Mouse (Mus musculus) urinary bladder, postnatal 14 days (tissue): Measurements from ENCODE around the gene Dach2.
"Not testable (repeated sequence)": the region's sequence is repeated elsewhere in the genome, so short reads cannot be mapped to it uniquely, and the experiment has no call there.

Experiments
- DNase-seq: peaks from one replicate; pipeline ENCODE4 v3.0.0; 2021; ENCODE audit warnings: low spot score

The Dach2 gene

DNA sequence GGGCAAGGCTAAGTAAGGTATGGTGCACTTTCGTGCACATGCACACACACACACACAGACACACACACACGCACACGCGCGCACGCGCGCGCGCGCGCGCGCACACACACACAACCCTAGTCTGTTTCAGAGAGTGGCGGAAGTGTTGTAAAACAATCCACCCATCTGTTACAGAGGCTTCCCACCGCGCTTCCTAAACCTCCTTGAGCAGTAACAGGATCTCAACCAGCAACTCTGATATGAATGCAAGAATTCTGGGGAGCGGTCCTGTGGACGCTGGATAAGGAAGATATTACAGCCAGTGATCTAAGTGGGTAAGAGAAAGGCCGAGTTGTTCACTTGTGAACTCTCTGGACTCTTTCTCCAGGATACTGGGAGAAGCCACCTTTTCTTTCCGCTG lies at the start of gene Dach2:
Gene Dach2, plus strand, starts transcription at position 107 of the 400 bp plus-strand sequence.
- peak; percentile 2 for DNase-seq

DNA sequence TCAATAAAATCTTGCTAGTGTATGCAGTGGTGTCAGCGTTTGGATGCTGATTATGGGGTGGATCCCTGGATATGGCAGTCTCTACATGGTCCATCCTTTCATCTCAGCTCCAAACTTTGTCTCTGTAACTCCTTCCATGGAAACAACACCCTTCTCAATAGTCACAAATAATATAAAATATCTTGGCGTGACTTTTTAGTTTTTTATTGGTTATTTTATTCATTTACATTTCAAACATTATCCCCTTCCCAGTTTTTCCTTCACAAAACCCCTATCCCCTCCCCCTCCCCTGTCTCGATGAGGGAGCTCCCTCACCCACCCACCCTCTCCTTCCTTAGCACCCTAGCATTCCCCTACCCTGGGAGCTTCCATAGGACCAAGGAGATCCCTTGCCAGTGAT lies 44.9 kb upstream of the Dach2 start:
- not testable (repeated sequence) for DNase-seq

DNA sequence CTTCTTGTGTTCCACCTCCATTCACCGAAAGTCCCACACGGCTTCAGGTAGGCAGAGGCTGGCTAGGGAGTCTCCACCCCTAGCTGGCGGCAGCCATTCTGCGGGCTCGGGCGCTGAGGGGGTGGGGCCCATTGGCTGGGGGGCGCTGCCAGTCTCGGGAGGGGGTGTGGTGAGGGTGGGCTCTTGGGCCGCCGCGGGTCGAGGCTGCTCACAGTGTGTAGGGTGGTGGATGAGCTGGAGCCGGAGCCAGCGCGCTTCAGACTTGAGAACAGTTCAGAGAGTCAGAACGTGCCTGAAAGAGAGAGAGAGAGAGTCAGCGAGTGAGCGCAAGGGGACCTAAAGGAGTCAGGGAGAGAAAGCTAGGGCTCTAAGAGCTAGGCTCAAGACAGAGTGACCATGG lies 721 bp downstream of the Dach2 start:
- DNase-seq, result peak; percentile 69

DNA sequence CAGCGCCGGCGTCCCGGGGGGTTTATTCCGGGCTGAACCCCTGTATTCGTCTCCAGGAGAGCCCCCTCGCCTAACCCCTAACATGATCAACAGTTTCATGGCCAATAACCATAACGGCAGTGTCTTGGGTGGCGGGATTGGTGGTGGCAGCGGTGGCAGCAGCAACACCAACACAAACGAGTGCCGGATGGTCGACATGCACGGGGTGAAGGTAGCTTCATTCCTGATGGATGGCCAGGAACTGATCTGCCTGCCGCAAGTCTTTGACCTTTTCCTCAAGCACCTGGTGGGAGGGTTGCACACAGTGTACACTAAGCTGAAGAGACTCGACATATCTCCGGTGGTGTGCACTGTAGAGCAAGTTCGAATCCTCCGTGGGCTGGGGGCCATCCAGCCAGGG lies 1.2 kb downstream of the Dach2 start:
- DNase-seq, result peak; percentile 2

DNA sequence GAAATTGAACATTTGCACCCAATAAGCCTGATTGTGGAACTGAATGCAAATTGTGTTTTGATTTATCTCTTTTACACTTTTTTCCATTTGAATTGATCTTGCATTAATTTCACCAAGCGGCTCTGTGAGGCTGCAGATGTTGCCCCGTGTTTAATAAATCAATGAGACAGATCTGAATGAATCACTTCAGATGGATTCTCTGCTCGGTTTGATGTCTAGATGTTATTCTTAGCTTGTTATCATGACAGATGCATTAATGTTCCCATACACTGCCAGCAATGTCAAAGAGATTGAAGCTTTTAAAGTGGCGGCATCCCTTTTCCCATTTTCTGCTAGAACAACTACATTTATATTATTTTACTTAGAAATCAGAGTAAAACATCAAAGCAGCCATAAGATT lies 7.0 kb downstream of the Dach2 start:
- DNase-seq, result no peak

DNA sequence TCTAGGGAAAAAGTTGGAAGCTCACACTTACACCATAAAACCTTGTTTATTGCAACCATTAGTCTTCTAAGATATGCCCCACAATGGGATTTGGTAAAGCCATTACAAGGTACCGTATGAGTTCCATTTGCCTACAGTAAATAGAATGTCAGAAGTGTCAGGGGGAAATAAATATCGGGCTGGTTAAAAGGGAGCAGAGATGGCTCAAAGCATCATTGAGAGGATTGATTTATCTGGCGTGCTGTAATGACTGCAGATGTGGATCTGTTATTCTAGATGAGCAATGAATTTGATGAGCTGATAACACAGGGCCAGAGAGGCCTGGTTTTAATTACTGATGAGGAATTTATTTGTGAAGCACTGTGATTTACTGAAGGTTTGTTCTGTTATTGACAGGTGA lies 40.8 kb downstream of the Dach2 start:
- no peak for DNase-seq

DNA sequence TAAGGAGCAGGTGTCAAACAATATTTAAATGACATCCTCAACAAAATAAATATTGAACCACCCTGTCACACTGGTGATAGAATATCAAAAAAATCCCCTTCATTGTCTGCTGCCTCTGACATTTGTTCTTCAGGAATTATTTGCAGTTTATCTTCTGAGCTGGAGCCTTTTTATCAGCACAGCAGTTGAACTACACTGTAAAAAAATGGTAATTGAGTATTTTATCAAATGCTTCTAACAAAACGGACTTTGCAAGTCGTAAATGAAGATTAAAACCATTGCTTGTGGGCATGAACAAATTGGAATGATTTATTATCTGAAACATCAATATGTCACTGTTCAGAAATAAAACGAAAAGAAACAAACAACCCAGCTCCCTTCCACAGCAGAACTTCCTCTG lies 97.1 kb downstream of the Dach2 start:
- no peak for DNase-seq

DNA sequence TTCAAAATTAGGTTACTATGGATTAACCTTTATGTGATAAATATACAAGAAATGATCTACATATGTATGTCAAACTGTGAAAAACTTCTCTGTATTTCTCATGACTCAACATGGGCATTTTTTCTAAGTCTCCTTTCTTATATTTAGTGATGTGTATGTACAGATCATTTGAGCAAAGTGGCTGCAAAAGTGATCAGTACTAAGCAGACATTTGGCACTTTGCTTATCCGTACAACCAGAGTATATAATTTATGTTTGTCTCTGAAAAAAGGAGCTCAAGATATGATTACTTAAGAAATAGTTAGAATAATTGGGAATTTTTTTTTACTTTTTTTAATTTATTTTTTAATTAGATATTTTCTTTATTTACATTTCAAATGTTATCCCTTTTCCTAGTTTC lies 111.4 kb downstream of the Dach2 start:
- DNase-seq, result no peak

DNA sequence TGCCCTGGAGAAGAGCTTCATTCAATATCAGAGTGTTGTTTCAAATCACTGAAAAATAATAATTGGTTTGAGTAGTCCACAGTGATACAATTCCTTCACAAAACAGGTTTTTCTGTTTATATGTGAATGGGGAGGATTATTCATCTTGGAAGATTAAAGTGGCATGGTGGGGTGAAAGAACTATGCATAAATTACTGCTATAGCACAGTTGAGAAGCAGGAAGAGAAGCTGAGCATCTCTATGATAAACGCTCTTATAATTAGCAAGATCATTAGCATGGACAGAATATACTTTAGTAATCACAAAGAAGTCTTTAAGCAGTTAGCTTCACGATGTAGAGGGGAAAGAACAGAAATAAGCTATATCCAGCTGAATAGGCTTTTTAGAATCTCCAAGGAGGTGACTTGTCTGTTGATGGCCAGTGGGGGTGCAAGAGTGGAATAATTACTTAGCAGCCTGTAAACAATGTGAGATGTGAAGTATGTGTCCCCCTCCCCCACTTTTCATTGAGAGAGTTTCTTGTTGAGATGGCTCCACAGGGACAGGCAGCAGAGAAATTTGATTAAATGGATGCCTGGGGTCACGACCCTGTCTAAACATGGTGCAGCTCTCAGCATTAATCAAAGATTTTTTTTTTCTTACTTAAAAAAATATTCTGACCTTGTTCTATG lies 124.3 kb downstream of the Dach2 start:
- DNase-seq, result no peak

DNA sequence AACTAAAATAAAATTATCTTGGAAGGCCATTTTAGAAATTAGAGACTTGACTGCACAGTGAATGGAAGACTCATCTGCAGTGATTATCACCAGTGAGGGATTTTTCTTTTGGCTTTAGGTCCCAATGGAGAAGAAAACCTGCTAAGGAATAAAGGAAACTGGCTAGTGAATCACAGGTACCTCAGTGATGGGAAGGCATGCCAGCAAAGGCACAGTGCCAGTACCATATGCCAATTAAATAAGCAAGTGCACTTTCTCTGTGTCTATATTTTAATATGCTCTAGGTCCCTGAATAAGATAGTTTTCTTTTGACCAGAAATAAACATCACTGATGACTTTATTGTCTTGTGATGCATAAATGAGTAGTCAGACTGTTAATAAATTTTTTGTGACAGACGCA lies 184.8 kb downstream of the Dach2 start:
- no peak for DNase-seq

DNA sequence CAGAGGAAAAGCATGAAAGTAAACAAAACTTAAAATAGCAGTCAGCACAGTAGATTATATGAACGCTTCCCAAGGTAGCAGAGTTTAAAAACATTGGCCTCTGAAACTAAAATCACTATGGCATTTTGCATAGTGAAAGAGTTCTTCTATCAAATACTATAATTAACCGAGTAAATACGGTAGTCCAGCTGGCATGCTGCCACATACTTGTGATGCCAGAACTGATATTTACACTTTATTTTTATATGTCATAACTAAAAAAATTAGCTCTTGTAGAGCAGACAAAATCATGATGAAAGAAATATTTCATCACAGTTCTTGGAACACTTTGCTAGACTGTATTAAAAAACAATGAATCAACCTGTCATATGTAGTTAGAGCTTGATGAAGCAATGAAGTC lies 247.8 kb downstream of the Dach2 start:
- peak; percentile 3 for DNase-seq

DNA sequence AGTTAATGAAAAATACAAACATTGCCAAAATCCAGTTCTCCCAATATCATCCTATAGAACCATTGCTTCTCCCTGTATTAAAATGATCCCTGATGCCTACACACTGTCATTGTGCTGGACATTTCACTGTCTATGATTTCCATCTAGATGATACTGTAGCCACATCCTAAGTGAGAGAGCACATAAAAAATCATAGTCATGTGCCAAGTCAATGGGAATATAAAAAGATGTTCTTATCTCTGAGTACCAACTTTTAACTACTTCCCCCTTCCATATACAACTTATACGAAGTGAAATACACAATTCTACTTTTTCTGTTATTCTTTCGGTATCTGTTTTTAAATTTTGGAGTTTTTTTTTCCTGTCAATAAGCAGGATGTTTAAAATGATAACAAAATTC lies 266.6 kb downstream of the Dach2 start:
- DNase-seq, result no peak

DNA sequence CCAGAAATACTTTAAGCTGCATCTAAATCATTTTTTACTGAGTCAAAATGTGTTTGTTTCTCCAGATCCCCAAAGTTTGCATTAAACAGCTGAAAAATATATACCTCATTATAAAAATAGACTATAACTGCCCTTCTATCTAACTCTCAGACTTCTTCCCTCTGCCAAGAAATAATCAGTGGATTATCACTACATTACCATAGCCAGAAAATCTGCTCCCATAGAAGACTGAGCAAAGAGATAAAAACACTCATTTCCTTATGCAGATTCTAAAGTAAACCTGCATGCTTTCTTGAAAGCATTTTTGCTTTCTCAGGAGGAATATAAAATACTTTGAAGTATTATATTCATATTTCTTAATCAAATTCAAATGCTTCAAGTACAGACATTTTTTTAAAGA lies 368.8 kb downstream of the Dach2 start:
- no peak for DNase-seq

DNA sequence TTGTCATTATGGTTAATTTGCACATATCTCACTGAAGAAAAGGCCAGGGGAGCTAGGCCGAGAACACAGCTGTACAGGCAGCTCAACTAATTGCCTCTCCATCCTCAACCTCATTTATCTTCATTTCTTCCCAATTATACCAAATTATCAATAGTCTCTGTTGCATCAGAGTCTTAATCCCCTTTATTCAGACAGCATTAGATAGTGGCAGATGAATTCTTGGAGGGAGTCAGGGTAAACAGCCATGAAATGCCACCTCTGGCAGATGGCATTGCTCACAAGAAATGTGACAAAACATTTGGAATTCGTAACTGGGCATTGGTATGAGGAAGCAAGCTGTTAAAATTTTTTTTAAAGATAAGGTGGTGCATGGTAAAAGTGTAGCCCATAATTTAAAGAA lies 389.9 kb downstream of the Dach2 start:
- DNase-seq, result no peak

DNA sequence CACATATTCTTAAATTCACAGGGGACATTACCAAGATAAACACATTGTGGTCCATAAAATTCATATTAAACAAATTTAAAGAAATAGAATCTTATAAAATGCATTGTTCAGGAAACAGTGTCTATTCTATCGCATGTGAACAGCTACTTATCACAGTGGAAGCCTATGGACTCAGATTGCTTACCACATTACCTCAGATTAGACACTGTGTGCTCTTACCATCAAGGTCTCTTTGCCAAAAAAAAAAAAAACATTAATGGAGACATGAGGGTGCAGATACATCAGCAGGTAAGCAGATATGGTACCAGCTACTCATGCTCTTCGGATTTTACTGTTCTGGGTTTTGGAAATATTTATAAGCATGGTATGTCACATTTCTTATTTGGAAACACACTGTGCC lies 415.1 kb downstream of the Dach2 start:
- no peak for DNase-seq

DNA sequence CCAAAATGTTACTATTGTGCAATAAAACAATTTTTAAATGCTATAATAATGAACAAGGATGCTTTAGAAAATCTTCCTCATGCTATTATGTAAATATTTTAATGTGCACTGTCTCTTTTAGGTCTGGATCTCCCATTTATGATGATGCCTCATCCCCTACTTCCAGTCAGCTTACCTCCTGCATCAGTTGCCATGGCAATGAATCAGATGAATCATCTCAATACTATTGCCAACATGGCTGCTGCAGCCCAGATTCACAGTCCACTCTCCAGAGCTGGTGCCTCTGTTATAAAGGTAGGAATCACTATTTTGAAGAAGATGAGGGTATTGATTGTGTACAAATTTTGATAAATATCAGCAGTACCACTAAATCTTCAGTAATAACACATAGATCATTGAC lies 426.8 kb downstream of the Dach2 start:
- DNase-seq, result no peak

DNA sequence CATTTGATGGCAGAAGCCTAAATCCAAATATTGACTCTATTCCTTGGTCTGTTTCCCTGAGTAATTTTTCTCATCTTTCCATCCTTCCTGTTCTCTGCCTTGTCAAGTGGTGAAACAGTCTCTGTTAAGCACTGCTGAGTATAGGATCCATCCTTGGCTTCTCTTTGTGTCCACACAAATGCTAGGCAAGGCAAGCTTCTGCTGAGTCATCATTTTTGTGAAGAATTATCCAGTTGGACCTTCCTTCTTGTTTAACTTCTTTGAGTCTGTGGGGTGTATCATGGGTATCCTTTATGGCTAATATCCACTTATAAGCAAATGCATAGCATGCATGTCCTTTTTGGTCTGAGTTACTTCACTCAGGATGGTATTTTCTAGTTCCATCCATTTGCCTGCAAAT lies 449.8 kb downstream of the Dach2 start:
- DNase-seq, result no peak

DNA sequence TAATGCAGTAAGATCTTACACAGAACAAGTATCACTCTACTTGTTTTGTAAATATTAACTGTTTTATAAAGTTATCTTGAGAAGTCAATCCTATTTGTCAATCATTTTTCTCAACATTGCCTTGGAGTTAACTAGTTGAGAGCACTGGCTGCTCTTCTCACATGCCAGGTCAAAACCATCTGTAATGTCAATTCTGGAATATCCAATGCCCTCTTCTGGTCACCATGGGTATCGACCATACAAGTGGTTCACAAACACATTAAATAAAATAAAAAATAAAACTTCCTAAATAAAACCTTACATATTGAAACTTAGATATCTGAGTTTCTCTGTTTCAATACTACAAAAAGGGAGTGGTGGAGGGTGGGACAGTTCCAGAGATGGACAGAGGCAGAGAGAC lies 495.0 kb downstream of the Dach2 start:
- DNase-seq, result no peak

DNA sequence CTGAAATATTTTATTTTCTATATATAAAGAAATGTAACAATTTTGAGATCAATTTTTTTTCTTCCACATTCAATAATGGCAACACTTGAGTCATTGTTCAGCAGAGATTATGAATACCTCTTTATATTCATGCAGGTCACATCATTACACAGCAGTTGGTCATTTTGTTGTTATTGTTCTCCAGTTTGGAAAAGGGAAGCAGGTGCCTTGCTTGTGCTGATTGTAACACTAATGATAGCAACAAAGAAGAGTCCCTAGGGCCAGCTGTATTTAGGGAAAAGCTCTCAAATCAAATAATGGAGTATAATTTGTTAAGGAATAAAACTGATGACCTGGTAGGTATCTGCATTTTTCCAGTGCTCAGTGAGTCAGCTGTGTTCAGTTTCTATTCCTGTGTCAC lies 513.1 kb downstream of the Dach2 start:
- DNase-seq, result no peak

DNA sequence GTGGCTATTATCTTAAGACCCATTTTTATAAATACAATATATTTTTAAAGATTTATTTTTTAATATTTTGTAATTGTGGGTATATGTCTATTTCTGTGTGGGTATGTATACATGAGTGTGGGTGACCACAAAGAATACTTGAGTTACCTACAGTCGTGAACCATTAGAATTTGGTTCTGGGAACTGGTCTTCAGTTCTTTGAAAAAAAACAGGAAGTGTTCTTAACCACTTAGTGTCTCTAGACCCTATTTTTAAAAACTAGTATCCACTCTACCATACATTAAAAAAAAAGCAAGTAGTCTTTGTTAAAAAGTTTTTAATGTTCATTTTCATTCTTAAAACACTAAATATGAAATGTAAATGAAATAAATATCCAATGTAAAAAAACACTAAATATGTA lies 529.5 kb downstream of the Dach2 start:
- no peak for DNase-seq

DNA sequence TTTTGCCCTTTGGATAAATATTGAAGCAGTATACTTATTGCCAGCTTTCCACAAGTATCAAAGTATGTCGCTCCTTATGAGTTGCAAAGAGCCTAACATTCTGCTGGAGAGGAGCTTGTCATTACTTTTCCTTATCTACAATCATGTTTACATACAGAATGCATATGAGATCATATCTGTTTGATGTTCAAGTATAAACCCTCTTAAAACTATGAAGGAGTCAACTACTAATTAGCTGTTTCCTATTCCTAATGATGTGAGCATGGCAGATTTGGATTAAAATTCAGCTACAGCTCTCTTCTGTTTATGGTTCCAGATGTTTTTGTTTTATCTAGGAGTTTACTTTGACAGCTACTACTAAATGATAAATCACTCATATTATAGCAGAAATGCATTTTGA lies 535.8 kb downstream of the Dach2 start:
- no peak for DNase-seq

DNA sequence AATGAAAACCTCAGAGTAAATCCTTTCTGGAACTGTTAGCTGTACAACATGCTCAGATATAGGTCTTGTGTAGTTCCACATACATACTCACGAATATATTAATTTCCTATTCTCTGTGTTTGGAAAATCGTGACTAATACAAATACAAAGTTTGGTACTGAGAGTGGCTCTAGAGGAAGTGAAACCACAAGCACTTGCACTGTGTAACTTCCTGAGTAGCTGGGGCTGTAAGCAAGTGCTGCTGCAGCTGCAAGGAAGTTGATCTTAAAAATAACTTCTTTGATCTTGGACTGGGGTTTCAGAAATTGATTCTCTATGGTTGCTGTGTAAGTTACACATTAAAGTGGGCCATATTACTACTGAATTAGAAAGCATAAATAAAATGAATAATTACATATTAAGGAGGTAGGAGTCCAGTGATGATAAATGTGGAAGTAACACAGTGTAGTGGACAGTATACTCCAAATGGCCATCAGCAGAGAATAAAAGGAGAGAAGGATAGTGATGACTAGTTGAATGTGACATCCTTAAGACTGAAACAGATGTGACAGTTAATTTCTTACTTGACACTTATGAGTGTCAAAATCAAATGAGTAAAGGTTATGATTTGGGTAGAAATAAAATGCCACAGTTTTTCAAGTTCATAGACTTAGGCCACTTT lies 570.7 kb downstream of the Dach2 start:
- DNase-seq, result no peak
